Mouse (Mus musculus): Measurements from ENCODE around the gene Setd3. TPM values are rescaled to one million over a fixed set of nuclear protein-coding genes. Genes with fewer than 3 reads are reported as not detected.

The Setd3 gene
- polyA plus RNA-seq, 1 experiment, result 63.3 TPM

DNA sequence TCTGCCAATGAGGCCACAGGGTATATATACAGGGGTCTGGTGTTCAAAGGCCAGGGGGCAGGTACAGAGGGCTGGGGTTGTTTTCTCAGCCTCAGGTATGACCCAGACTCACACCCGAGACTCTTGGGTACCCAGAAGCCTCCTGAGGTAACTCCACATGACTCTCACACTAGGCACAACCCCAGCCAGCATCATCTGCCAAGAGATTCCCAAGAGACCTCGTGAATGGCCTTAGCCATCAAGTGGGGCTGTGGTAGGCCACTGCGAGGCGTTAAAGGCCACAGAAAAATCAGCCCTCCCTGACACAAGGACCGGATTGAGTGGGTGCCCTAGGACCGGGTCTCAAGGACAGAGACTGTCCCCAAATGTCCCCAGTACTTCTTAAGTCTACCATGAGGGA, 33.4 kb upstream of the Setd3 start:
- H3K4me3 ChIP-seq (ENCODE audit: insufficient read depth, low read depth, low read length), result no peak overlapping the region
- H3K27ac ChIP-seq (replicated peaks; ENCODE audit: low read depth, low read length), result no peak overlapping the region
- H3K4me1 ChIP-seq (ENCODE audit: control insufficient read depth, insufficient read depth, insufficient read length, low read length), result peaks cover 5% of the 10 kb centered on the region; the same call in 1 of the 2 replicates

DNA sequence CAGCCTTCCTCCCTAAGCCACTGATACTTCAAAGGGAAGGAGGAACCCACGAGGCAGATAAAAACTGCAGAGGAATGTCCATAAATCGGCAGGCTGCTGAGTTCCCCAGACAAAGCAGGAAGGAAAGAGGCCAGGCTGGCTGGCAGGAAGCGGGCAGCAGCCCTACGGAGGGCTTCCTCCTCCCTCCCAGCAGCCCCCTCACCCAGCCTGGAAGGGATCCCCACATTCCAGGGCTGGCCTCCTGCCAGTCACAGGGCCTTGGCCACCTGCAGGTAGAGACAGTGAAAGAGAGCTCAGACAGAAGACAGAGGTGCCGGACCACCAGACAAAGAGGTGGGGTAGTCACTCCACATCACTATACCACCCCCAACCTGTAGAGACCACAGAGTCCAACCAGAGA, 33.0 kb upstream of the Setd3 start:
- Histone ChIP-seq H3K27ac (replicated peaks; ENCODE audit: low read depth, low read length) (no peak overlapping the region), H3K4me3 (ENCODE audit: insufficient read depth, low read depth, low read length) (no peak overlapping the region), H3K4me1 (ENCODE audit: control insufficient read depth, insufficient read depth, insufficient read length, low read length) (peaks cover 5% of the 10 kb centered on the region; the same call in 1 of the 2 replicates)

DNA sequence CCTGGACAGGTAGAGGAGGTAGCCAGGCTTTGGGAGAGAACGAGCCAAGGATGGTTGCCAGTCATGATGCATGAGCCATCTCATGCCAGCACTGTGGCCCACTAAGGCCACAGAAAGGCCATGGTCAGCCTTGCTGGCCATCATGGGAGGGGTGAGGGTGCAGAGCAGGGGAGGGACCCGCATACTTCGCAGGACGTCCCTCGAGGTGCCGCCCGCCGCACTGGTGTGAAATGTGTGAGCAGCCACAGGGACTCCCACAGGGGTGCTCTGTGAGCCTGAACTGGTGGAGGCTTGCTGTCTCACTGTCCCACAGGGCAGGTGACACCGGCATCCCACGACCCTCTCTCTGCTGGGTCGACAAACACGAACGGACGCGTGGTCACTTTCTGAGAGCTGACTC, 31.5 kb upstream of the Setd3 start:
- Histone ChIP-seq H3K4me1 (ENCODE audit: control insufficient read depth, insufficient read depth, insufficient read length, low read length) (peaks cover 5% of the 10 kb centered on the region; the same call in 1 of the 2 replicates), H3K27ac (replicated peaks; ENCODE audit: low read depth, low read length) (no peak overlapping the region), H3K4me3 (ENCODE audit: insufficient read depth, low read depth, low read length) (no peak overlapping the region)

DNA sequence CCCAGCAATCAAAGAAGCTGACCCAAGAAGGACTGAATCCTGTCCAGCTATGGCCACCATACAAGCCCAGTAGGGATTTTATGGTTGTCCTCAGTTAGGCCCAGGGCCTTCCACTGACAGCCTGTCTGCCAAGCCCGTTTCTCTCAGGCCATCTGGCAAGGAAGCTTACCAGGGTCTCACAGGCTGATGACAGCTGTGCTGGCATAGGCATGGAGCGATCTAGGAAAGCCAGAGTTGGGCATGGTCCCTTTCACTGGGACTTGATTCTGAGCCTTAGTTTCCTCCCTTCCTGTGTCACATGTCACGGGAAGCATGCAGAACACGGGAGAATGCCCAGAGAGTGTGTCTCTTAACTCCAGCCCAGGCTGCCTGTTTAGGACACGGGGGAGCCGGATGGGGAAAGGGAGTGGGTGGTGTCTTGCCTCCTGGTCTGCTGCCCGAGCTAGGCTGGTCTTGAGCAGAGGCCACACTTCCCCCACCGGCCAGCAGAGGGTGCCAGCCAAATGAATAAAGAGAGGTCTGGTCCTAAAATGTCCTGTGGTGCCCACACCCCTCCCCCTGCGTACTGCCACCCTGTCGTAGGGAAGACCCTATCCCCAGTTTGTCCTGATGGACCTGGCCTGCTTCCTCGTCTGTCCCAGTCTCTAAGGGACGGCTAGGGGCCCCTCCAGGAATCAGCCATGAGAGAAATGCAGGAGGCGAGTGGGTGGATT, 29.8 kb upstream of the Setd3 start:
- no peak overlapping the region for H3K27ac ChIP-seq (replicated peaks; ENCODE audit: low read depth, low read length)
- peaks cover 5% of the 10 kb centered on the region; the same call in 1 of the 2 replicates for H3K4me1 ChIP-seq (ENCODE audit: control insufficient read depth, insufficient read depth, insufficient read length, low read length)
- H3K4me3 ChIP-seq (ENCODE audit: insufficient read depth, low read depth, low read length), result no peak overlapping the region

DNA sequence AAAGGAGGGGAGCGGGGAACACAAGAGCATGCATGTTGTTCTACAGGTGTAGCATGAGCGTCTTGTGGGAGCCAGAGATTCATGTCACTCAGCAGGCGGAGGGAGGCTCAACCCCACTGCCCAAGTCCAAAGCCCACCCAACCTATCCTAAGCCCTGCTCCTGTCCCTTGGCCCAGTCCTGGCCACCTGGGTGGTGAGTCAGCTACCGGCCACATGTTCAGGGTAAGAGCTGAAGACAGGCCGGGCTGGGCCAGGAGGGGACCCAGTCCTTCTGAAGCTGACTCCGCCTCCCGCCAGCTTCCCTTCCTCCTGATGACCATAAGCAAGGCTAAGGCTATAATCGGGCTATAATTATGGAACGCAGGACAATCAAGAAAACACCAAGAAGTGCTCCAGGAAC, 29.1 kb upstream of the Setd3 start:
- Histone ChIP-seq H3K4me3 (ENCODE audit: insufficient read depth, low read depth, low read length) (no peak overlapping the region), H3K27ac (replicated peaks; ENCODE audit: low read depth, low read length) (no peak overlapping the region), H3K4me1 (ENCODE audit: control insufficient read depth, insufficient read depth, insufficient read length, low read length) (0 out of 2 replicates have a peak, but pooled peaks cover 2% of the 10 kb centered on the region)

DNA sequence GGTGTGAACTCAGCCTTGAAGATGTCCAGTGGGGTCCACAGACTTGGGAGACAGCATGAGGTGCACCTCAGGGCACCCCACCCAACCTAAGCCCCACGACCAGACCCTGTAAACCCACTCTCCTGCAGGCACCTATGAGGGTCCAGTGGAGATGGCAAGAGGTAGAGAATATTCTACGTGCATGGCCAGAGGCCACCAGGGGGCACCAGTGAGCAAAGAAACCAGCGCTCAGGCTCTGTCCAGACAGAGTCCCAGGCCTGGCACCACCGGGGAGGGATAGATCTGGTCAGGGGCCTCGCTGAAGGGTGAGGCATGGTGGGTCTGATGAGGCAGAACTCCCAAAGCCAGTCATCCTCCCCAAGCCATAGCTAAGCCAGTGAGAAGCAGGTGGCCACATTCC, 27.5 kb upstream of the Setd3 start:
- Histone ChIP-seq H3K4me1 (ENCODE audit: control insufficient read depth, insufficient read depth, insufficient read length, low read length) (no peaks in the 10 kb centered on the region), H3K27ac (replicated peaks; ENCODE audit: low read depth, low read length) (no peak overlapping the region), H3K4me3 (ENCODE audit: insufficient read depth, low read depth, low read length) (no peak overlapping the region)

DNA sequence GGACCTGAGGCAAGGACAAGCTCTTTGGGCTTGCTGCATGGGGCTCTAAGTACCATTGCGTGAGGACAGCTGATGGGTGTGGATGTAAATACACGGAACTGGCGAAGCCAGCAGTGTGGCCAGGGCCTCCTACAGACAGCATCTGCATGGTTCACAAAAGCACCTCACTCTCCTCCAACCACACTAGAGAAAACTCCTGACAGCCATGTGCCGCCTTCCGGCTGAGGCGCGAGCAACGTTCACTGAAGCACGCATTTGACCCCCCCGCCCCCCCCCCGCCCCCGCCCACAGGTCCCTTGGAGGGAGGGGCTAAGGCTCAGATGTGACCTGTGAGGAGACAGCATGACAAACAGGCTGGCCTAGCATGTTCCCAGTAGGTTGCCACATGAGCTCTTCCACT, 25.9 kb upstream of the Setd3 start:
- H3K4me1 ChIP-seq (ENCODE audit: control insufficient read depth, insufficient read depth, insufficient read length, low read length), result no peaks in the 10 kb centered on the region
- H3K4me3 ChIP-seq (ENCODE audit: insufficient read depth, low read depth, low read length), result no peak overlapping the region
- no peak overlapping the region for H3K27ac ChIP-seq (replicated peaks; ENCODE audit: low read depth, low read length)

DNA sequence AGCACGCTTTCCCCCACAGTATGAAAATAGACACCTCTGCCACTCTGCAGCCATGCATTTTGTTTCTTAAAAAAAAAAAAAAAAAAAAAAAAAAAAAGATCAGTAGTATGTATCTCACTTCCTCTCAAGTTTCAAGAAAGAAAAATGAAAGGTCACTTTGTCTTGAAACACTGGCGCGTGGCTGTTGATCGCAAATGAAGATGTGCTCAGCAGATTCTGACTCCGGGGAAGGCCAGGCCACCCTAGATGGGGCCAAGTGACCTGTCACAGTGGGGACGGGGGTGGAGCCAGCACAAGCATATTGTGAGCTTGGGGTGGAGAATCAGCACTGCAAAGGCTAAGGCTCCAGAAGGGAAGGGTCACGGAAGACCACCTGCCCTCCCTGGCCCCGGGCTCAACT, 24.8 kb upstream of the Setd3 start:
- no peak overlapping the region for H3K4me3 ChIP-seq (ENCODE audit: insufficient read depth, low read depth, low read length)
- no peak overlapping the region for H3K27ac ChIP-seq (replicated peaks; ENCODE audit: low read depth, low read length)
- H3K4me1 ChIP-seq (ENCODE audit: control insufficient read depth, insufficient read depth, insufficient read length, low read length), result no peaks in the 10 kb centered on the region

DNA sequence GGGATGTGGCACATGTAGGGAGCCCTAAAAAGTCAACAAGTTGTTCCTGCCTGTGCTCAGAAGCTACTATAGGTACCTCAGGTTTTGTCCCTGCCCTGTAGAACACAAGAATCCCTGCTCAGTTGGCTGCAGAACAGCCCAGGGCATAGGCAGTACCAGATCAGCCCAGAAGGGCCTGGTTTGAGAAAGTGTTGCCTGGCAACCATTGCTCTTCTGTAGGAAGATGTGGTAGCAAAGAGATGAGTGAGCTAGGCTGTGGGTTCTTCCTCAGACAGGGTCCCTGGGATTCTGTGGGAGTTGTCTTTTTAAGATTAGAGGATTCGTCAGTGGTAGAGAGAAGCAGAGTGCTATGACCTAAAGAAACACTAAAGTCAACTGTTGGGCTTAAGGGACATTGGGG, 21.0 kb upstream of the Setd3 start:
- H3K4me1 ChIP-seq (ENCODE audit: control insufficient read depth, insufficient read depth, insufficient read length, low read length), result no peaks in the 10 kb centered on the region
- no peak overlapping the region for H3K27ac ChIP-seq (replicated peaks; ENCODE audit: low read depth, low read length)
- no peak overlapping the region for H3K4me3 ChIP-seq (ENCODE audit: insufficient read depth, low read depth, low read length)

DNA sequence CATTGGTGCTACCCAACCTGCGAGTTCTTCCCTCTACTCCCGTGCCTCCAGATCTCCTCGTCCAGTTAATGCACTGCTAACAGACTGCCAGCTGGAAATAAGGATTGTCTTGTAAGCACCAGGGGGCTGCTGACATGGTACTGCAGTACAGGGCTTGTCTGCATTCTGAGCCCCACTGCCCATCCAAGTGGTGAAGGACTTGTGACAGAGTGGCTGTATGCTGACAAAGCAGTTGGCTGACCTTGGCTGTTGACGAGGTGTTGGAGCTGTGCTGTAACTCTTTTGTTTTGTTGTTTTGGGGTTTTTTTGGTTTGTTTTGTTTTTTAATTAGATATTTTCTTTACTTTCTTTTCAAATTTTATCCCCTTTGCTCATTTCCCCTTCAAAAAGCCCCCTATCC, 19.3 kb upstream of the Setd3 start:
- Histone ChIP-seq H3K4me3 (ENCODE audit: insufficient read depth, low read depth, low read length) (no peak overlapping the region), H3K4me1 (ENCODE audit: control insufficient read depth, insufficient read depth, insufficient read length, low read length) (no peaks in the 10 kb centered on the region), H3K27ac (replicated peaks; ENCODE audit: low read depth, low read length) (no peak overlapping the region)

DNA sequence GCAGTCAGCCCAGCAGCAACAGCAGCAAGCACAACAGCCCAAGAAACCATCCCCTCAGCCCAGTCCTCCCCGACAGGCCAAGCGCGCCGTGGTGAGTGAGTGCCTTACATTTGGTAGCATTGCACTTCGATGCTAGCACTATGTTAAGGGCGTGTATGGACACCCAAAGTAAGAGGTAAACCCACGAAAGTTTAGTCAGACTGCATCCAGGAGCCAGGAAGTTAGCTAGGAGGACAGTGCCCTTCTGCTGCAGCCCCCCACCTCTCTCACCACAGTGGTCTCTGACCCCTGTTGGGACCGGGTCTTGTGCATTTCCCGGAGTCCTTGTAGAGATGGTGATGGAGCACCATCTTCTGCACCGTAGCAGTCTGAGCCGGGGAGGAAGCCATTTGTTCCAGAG, 16.6 kb upstream of the Setd3 start:
- no peak overlapping the region for H3K27ac ChIP-seq (replicated peaks; ENCODE audit: low read depth, low read length)
- no peak overlapping the region for H3K4me3 ChIP-seq (ENCODE audit: insufficient read depth, low read depth, low read length)
- no peaks in the 10 kb centered on the region for H3K4me1 ChIP-seq (ENCODE audit: control insufficient read depth, insufficient read depth, insufficient read length, low read length)

DNA sequence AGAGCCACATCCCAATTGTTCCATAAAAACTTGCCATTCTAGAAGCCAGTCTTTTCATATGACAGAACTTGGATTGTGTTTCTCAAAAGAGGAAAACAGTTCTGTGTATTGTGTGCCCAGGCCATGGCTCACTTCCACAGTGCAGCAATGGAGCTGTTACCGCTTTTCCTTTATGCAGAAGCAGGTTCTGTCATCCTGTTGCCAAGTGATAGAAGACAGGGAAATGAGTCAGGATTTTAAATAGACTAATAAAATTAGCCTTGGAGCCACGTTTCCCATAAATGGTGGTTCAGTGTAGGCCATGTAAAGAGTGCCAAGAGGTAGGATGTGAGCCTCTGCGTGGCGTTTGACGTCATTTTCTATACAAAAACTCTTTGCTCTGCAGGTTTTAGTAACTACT, 14.8 kb upstream of the Setd3 start:
- Histone ChIP-seq H3K4me3 (ENCODE audit: insufficient read depth, low read depth, low read length) (no peak overlapping the region), H3K27ac (replicated peaks; ENCODE audit: low read depth, low read length) (peak overlapping the region; percentile 58; the same call in 1 of the 2 replicates), H3K4me1 (ENCODE audit: control insufficient read depth, insufficient read depth, insufficient read length, low read length) (no peaks in the 10 kb centered on the region)

DNA sequence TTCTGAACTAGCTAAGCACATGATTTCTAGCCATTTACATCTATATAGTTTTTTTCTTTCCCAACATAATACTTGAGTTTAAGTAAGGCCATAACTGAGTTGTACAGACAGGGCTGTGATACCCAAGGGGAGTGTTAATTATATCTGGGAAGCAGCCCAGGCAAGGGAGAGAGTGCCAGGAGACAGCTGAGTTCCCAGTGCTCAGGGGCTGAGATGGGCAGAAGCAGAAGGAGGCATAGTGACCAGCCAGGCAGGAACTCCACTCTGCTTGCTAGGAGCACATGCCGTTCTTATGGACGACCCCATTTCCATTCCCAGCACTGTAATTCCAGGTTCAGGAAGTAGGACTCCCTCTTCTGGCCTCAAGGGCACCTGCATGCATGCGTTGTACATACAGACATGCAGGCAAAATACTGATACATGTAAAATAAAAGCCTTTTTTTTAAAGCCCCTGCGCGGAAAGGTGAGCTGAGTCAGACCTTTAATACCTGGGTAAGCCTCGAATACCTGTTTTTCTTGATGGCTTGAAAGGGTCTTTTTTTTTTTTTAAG, 8.5 kb upstream of the Setd3 start:
- Histone ChIP-seq H3K4me1 (ENCODE audit: control insufficient read depth, insufficient read depth, insufficient read length, low read length) (no peaks in the 10 kb centered on the region), H3K4me3 (ENCODE audit: insufficient read depth, low read depth, low read length) (no peak overlapping the region), H3K27ac (replicated peaks; ENCODE audit: low read depth, low read length) (no peak overlapping the region)

DNA sequence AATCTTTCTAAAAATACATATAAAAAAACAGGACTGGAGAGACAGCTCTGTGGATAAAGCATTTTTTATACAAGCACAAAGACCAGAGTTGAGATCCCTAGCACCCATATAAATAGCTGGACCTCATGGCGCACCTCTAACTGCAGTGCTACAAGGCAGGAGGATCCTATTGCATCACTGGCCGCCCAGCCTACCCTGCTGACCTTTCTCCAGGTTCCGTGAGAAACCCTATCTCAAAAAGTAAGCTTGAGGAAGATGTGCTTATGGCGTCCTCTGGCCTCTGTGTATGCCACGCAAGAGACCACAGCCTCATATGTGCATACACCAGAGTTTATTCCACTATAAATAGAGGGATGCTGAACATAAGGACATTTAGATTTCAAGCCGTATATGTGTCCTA, 2.6 kb upstream of the Setd3 start:
- no peak overlapping the region for H3K4me3 ChIP-seq (ENCODE audit: insufficient read depth, low read depth, low read length)
- H3K27ac ChIP-seq (replicated peaks; ENCODE audit: low read depth, low read length), result no peak overlapping the region
- peaks cover 3% of the 10 kb centered on the region; the same call in 1 of the 2 replicates for H3K4me1 ChIP-seq (ENCODE audit: control insufficient read depth, insufficient read depth, insufficient read length, low read length)

DNA sequence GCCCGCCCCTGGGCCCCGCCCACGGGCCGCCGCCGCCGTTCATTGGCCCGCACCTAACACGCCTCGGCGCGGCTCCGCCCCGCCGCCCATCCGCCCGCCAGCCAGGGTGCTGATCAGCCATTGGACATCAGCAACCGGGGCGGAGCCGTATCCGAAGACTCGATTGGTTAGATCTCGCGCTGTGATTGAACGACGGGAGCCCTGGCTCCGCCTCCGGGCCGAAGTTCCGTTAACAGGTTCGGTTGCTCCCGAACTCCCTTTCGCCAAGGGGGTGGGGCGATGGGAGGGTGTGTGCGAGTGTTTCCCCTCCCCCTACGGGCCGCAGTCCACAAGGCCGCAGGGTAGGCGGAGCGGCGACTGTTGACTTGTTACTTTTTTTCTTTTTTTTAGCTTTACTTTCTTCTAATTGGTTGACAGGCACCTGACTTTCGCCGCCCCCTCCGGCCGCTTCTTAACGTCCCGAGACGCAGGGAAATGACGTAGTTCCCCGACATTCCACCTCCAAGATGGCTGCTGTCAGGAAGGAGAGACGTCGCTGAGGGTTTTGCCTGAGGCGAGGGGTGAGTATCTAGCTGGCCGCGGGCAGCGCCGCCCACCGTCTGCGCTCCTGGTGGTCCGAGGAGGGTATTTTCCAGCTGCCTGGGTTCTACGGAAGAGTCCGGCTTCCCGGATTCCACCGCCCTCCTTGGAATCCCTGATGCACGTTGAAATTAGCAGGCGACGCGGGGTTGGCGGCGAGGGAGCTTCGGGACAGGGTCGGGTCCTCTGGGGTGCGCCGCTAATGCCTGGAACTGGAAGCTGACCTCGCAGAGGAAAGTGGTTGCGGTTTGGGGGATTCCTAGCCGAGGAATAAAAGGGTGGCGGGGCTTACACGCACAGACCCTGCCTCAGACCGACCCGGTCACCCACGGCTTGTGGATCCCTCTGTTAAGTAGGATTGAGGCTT, 480 bp upstream of the Setd3 start, which contains the start of gene Ccnk:
Ccnk (plus strand) TSS at position 259 of the 946 bp plus-strand sequence.
- Histone ChIP-seq H3K4me3 (ENCODE audit: insufficient read depth, low read depth, low read length) (peak within 1 kb of the TSS; percentile 95), H3K4me1 (ENCODE audit: control insufficient read depth, insufficient read depth, insufficient read length, low read length) (peaks cover 6% of the 10 kb centered on the region), H3K27ac (replicated peaks; ENCODE audit: low read depth, low read length) (peak within 1 kb of the TSS; percentile 75)

Data from brown adipose tissue, adult 24 weeks (tissue).